8 mouse cellular contexts compared by ENCODE assay signal in the genomic region with DNA sequence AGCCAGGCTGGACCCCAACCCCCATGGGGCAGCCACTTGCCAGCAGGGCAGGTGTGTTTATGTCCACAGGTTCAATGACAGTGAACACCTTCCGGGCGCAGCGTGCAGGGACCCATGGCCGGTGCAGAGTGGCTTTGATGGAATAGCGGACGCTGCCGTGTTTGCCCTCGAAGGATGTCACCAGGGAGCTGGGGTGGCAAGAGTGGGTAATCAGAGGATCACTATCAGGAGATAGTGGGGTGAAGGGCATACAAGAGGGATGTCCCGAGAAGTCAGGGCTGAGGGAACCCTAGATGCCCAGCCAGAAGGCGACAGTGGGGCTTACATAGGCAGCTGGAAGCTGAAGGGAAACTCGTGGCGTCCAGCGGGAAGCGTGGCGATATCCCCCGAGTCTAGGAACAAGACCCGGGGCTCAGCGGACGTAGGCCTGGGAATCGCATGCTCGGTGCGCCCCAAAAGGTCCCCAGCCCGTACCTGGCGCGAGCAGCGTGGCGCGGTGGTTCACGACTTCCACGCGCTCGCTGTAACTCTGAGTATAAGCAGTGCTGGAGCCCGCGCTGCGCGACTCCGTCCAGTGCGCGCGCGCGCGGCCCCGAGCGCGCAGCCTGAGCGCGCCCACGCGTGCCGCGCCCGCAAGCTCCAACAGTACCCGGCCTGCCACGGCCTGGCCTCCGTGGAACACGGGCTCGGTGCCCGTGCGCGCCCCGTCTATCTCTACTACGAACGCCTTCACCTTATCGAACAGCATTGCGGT. TPM values are rescaled to one million over a fixed set of nuclear protein-coding genes. Genes with fewer than 3 reads are reported as not detected.
DNase-seq lines count a peak whose midpoint lies in the region; ATAC-seq and TF ChIP-seq lines count a peak whose summit lies in the region.

No protein-coding gene starts in this region.

- H3K9ac ChIP-seq in forebrain, embryonic 13.5 days = peak overlapping the region; percentile 77
- H3K9ac ChIP-seq in limb, embryonic 12.5 days (replicated peaks) = peak overlapping the region; percentile 75
- peak overlapping the region; percentile 71 for H3K9ac ChIP-seq in midbrain, postnatal 0 days (replicated peaks; ENCODE audit: low read length, poor library complexity, severe bottlenecking)

- peak; percentile 33 for DNase-seq in kidney, postnatal 14 days
- DNase-seq in kidney, adult 18-20 months = no peak
- peak; percentile 69 for DNase-seq in midbrain, postnatal 0 days (ENCODE audit: low spot score)
- DNase-seq in adrenal gland, postnatal 25 days = no peak
- no peak for DNase-seq in adrenal gland, postnatal 10 days

- peaks cover 21% of the 10 kb centered on the region for H3K36me3 ChIP-seq in forebrain, embryonic 13.5 days (ENCODE audit: poor library complexity, severe bottlenecking)
- H3K36me3 ChIP-seq in limb, embryonic 12.5 days = peaks cover 11% of the 10 kb centered on the region
- peaks cover 6% of the 10 kb centered on the region; the same call in 1 of the 2 replicates for H3K36me3 ChIP-seq in midbrain, postnatal 0 days (ENCODE audit: insufficient read depth, low read length)

- H3K27ac ChIP-seq in forebrain, embryonic 13.5 days = peak overlapping the region; percentile 78
- peak overlapping the region; percentile 85 for H3K27ac ChIP-seq in limb, embryonic 12.5 days
- peak overlapping the region; percentile 83 for H3K27ac ChIP-seq in midbrain, postnatal 0 days (ENCODE audit: low read depth, low read length)

- peak; percentile 11 for ATAC-seq in activated CD4-positive, CD25-positive, alpha-beta regulatory T cell, adult 4 months
- peak; percentile 42 for ATAC-seq in forebrain, embryonic 13.5 days
- ATAC-seq in limb, embryonic 12.5 days (ENCODE audit: insufficient number of reproducible peaks, insufficient read depth, low FRiP score, low TSS enrichment, low read depth) = peak; percentile 8
- peak; percentile 67 for ATAC-seq in midbrain, postnatal 0 days (ENCODE audit: low FRiP score)

- TF ChIP-seq CTCF in midbrain, postnatal 0 days (IDR thresholded peaks at IDR 0.05) = no peak

- WGBS in forebrain, embryonic 13.5 days = 2% methylated on average over 64 of the region's 66 CpGs
- WGBS in limb, embryonic 12.5 days = 3% methylated on average over 66 of the region's 66 CpGs
- WGBS in midbrain, postnatal 0 days = 3% methylated on average over 66 of the region's 66 CpGs

- 0 out of 2 replicates have a peak, but pooled peaks cover 4% of the 10 kb centered on the region for H3K27me3 ChIP-seq in forebrain, embryonic 13.5 days
- peaks cover 5% of the 10 kb centered on the region; the same call in 1 of the 2 replicates for H3K27me3 ChIP-seq in limb, embryonic 12.5 days
- H3K27me3 ChIP-seq in midbrain, postnatal 0 days (ENCODE audit: insufficient read depth, low read length) = no peaks in the 10 kb centered on the region

- peak overlapping the region; percentile 80 for H3K4me2 ChIP-seq in forebrain, embryonic 13.5 days
- peak overlapping the region; percentile 80 for H3K4me2 ChIP-seq in limb, embryonic 12.5 days
- peak overlapping the region; percentile 51 for H3K4me2 ChIP-seq in midbrain, postnatal 0 days (ENCODE audit: low read depth, low read length, poor library complexity, severe bottlenecking)

- H3K9me3 ChIP-seq in forebrain, embryonic 13.5 days (replicated peaks) = no peaks in the 10 kb centered on the region
- no peaks in the 10 kb centered on the region for H3K9me3 ChIP-seq in limb, embryonic 12.5 days
- no peaks in the 10 kb centered on the region for H3K9me3 ChIP-seq in midbrain, postnatal 0 days (ENCODE audit: low read length)

- H3K4me3 ChIP-seq in forebrain, embryonic 13.5 days = peak overlapping the region; percentile 68
- peak overlapping the region; percentile 67 for H3K4me3 ChIP-seq in limb, embryonic 12.5 days (replicated peaks)
- H3K4me3 ChIP-seq in midbrain, postnatal 0 days (ENCODE audit: low read depth, low read length) = peak overlapping the region; percentile 46

- peaks cover 19% of the 10 kb centered on the region for H3K4me1 ChIP-seq in forebrain, embryonic 13.5 days
- H3K4me1 ChIP-seq in limb, embryonic 12.5 days (replicated peaks) = peaks cover 17% of the 10 kb centered on the region
- H3K4me1 ChIP-seq in midbrain, postnatal 0 days (ENCODE audit: insufficient read depth, low read length) = no peaks in the 10 kb centered on the region

RNA-seq across cellular contexts. Expression of a gene that starts 0.7 kb away (rescaled TPM):
- polyA plus RNA-seq in activated CD4-positive, CD25-positive, alpha-beta regulatory T cell, adult 4 months (2017; shearing (Covaris generic)) = 1 to 10 TPM; 3.0 to 6.7 TPM
- polyA plus RNA-seq in forebrain, embryonic 13.5 days (2015; fragmentation: Nextera tagmentation; extraction: Ambion mirVana) = 5.6 and 5.7 TPM in 2 replicates
- polyA plus RNA-seq in limb, embryonic 12.5 days (2016; fragmentation: Nextera tagmentation; extraction: Ambion mirVana) = 5.3 and 6.4 TPM in 2 replicates
- total RNA-seq in midbrain, postnatal 0 days (2014; rRNA removed) = 13.6 TPM in 2 replicates
- 6.0 and 6.6 TPM in 2 replicates for polyA plus RNA-seq in midbrain, postnatal 0 days (2015; fragmentation: Nextera tagmentation; extraction: Ambion mirVana)
- 10.6 and 14.4 TPM in 2 replicates for total RNA-seq in adrenal gland, postnatal 25 days (2021)
- 10 to 100 TPM; 11.2 to 13.8 TPM for total RNA-seq in adrenal gland, postnatal 10 days (2021)

RNA-seq across cellular contexts. Expression of a gene that starts 24.2 kb away (rescaled TPM):
- polyA plus RNA-seq in activated CD4-positive, CD25-positive, alpha-beta regulatory T cell, adult 4 months (2017; shearing (Covaris generic)) = not detected
- polyA plus RNA-seq in forebrain, embryonic 13.5 days (2015; fragmentation: Nextera tagmentation; extraction: Ambion mirVana) = 11.2 and 13.5 TPM in 2 replicates
- polyA plus RNA-seq in limb, embryonic 12.5 days (2016; fragmentation: Nextera tagmentation; extraction: Ambion mirVana) = 4.3 and 6.0 TPM in 2 replicates
- total RNA-seq in midbrain, postnatal 0 days (2014; rRNA removed) = 32.5 and 32.8 TPM in 2 replicates
- polyA plus RNA-seq in midbrain, postnatal 0 days (2015; fragmentation: Nextera tagmentation; extraction: Ambion mirVana) = 10.0 and 10.3 TPM in 2 replicates
- total RNA-seq in adrenal gland, postnatal 25 days (2021) = 2.2 and 3.3 TPM in 2 replicates
- total RNA-seq in adrenal gland, postnatal 10 days (2021) = 1 to 10 TPM; 3.0 to 3.1 TPM

RNA-seq across cellular contexts. Expression of a gene that starts 30.6 kb away (rescaled TPM):
- 10 to 100 TPM; 16.5 to 29.5 TPM for polyA plus RNA-seq in activated CD4-positive, CD25-positive, alpha-beta regulatory T cell, adult 4 months (2017; shearing (Covaris generic))
- 0.09 TPM in 1 of 2 replicates, not detected in the other for polyA plus RNA-seq in forebrain, embryonic 13.5 days (2015; fragmentation: Nextera tagmentation; extraction: Ambion mirVana)
- not detected in 2 replicates for polyA plus RNA-seq in limb, embryonic 12.5 days (2016; fragmentation: Nextera tagmentation; extraction: Ambion mirVana)
- not detected in 2 replicates for total RNA-seq in midbrain, postnatal 0 days (2014; rRNA removed)
- polyA plus RNA-seq in midbrain, postnatal 0 days (2015; fragmentation: Nextera tagmentation; extraction: Ambion mirVana) = not detected in 2 replicates
- not detected in 2 replicates for total RNA-seq in adrenal gland, postnatal 25 days (2021)
- total RNA-seq in adrenal gland, postnatal 10 days (2021) = under 1 TPM; 0.67 to 0.87 TPM

RNA-seq across cellular contexts. Expression of a gene that starts 34.0 kb away (rescaled TPM):
- 10 to 100 TPM; 19.0 to 19.4 TPM for polyA plus RNA-seq in activated CD4-positive, CD25-positive, alpha-beta regulatory T cell, adult 4 months (2017; shearing (Covaris generic))
- polyA plus RNA-seq in forebrain, embryonic 13.5 days (2015; fragmentation: Nextera tagmentation; extraction: Ambion mirVana) = 15.8 and 16.0 TPM in 2 replicates
- polyA plus RNA-seq in limb, embryonic 12.5 days (2016; fragmentation: Nextera tagmentation; extraction: Ambion mirVana) = 13.2 and 14.5 TPM in 2 replicates
- total RNA-seq in midbrain, postnatal 0 days (2014; rRNA removed) = 33.2 and 34.1 TPM in 2 replicates
- 20.2 and 24.0 TPM in 2 replicates for polyA plus RNA-seq in midbrain, postnatal 0 days (2015; fragmentation: Nextera tagmentation; extraction: Ambion mirVana)
- 26.9 and 27.4 TPM in 2 replicates for total RNA-seq in adrenal gland, postnatal 25 days (2021)
- 10 to 100 TPM; 17.7 to 22.8 TPM for total RNA-seq in adrenal gland, postnatal 10 days (2021)

RNA-seq across cellular contexts. Expression of a gene that starts 34.9 kb away (rescaled TPM):
- polyA plus RNA-seq in activated CD4-positive, CD25-positive, alpha-beta regulatory T cell, adult 4 months (2017; shearing (Covaris generic)) = 100 to 1,000 TPM in 1 of 2 experiments, 10 to 100 TPM in 1; 75.7 to 106 TPM
- polyA plus RNA-seq in forebrain, embryonic 13.5 days (2015; fragmentation: Nextera tagmentation; extraction: Ambion mirVana) = 169 and 179 TPM in 2 replicates
- 119 and 127 TPM in 2 replicates for polyA plus RNA-seq in limb, embryonic 12.5 days (2016; fragmentation: Nextera tagmentation; extraction: Ambion mirVana)
- total RNA-seq in midbrain, postnatal 0 days (2014; rRNA removed) = 44.3 and 48.6 TPM in 2 replicates
- 159 and 163 TPM in 2 replicates for polyA plus RNA-seq in midbrain, postnatal 0 days (2015; fragmentation: Nextera tagmentation; extraction: Ambion mirVana)
- total RNA-seq in adrenal gland, postnatal 25 days (2021) = 54.6 and 57.5 TPM in 2 replicates
- 10 to 100 TPM; 42.0 to 42.6 TPM for total RNA-seq in adrenal gland, postnatal 10 days (2021)

Comparison
In these comparisons a context has a peak if more than half of its experiments do, and no peak if none do; other contexts are left out.
1. DNase-seq: peak in kidney, postnatal 14 days (single experiment) and midbrain, postnatal 0 days (single experiment); none in kidney, adult 18-20 months (single experiment), adrenal gland, postnatal 25 days (single experiment) and adrenal gland, postnatal 10 days (single experiment).
2. ATAC-seq: peak in every context shown above with its lines; median percentile 67 in midbrain, postnatal 0 days; 42 in forebrain, embryonic 13.5 days; 11 in activated CD4-positive, CD25-positive, alpha-beta regulatory T cell, adult 4 months; 8 in limb, embryonic 12.5 days.
3. RNA of a gene that starts 30.6 kb away (polyA plus RNA-seq): 16.5 to 29.5 TPM in activated CD4-positive, CD25-positive, alpha-beta regulatory T cell, adult 4 months; 0.09 TPM in forebrain, embryonic 13.5 days, not detected in limb, embryonic 12.5 days and not detected in midbrain, postnatal 0 days; every median in the first group is over 10 times any median in the second.
4. Peak in every context shown above with its lines, with median percentiles within 50 percentile points of each other: H3K27ac ChIP-seq, H3K4me2 ChIP-seq, H3K4me3 ChIP-seq and H3K9ac ChIP-seq.